8 mouse cellular contexts compared by ENCODE assay signal in genomic region chr16:16201991-16202390, GRCm38 (mm10). TPM values are rescaled to one million over a fixed set of nuclear protein-coding genes. Genes with fewer than 3 reads are reported as not detected.
DNase-seq lines count a peak whose midpoint lies in the region; ATAC-seq lines count a peak whose summit lies in the region.
"Not testable (repeated sequence)": the region's sequence is repeated elsewhere in the genome, so short reads cannot be mapped to it uniquely, and the experiment has no call there.

No protein-coding gene starts in this region.

- not testable (repeated sequence) for H3K9ac ChIP-seq in forebrain, embryonic 16.5 days (replicated peaks; ENCODE audit: low read depth, low read length); hindbrain, embryonic 16.5 days (ENCODE audit: low read depth, low read length)

- not testable (repeated sequence) for H3K36me3 ChIP-seq in forebrain, embryonic 16.5 days (ENCODE audit: control insufficient read depth, insufficient read depth); hindbrain, embryonic 16.5 days (ENCODE audit: control insufficient read depth, insufficient read depth, low read length)

- not testable (repeated sequence) for H3K4me1 ChIP-seq in forebrain, embryonic 16.5 days (replicated peaks; ENCODE audit: control insufficient read depth, insufficient read depth, low read length); hindbrain, embryonic 16.5 days (ENCODE audit: control insufficient read depth, insufficient read depth, low read depth, low read length)

- not testable (repeated sequence) for H3K9me3 ChIP-seq in forebrain, embryonic 16.5 days (ENCODE audit: control insufficient read depth, low read length); hindbrain, embryonic 16.5 days (ENCODE audit: control insufficient read depth, low read length)

- ATAC-seq in forebrain, embryonic 16.5 days = peak; percentile 80
- ATAC-seq in hindbrain, embryonic 16.5 days = peak; percentile 87

- peak; percentile 85 for DNase-seq in NIH3T3 (ENCODE audit: low read depth)
- DNase-seq in cerebellum, adult 9-11 months = peak; percentile 14
- DNase-seq in kidney, postnatal 36 days = peak; percentile 43 to 58
- peak; percentile 35 to 46 for DNase-seq in lung, adult 18-20 months
- peak; percentile 21 for DNase-seq in naive thymus-derived CD4-positive, alpha-beta T cell, adult 2 months (ENCODE audit: low read depth)
- DNase-seq in urinary bladder, postnatal 14 days (ENCODE audit: low spot score) = peak; percentile 28

- H3K4me3 ChIP-seq in forebrain, embryonic 16.5 days (replicated peaks; ENCODE audit: low read length); hindbrain, embryonic 16.5 days (ENCODE audit: low read length): not testable (repeated sequence)

- not testable (repeated sequence) for H3K27ac ChIP-seq in forebrain, embryonic 16.5 days (ENCODE audit: low read length); hindbrain, embryonic 16.5 days (ENCODE audit: low read depth, low read length)

- not testable (repeated sequence) for H3K4me2 ChIP-seq in forebrain, embryonic 16.5 days (ENCODE audit: low read length); hindbrain, embryonic 16.5 days (ENCODE audit: low read length)

- not testable (repeated sequence) for H3K27me3 ChIP-seq in forebrain, embryonic 16.5 days (replicated peaks; ENCODE audit: control insufficient read depth, insufficient read depth, low read length); hindbrain, embryonic 16.5 days (replicated peaks; ENCODE audit: control insufficient read depth, insufficient read depth, low read length)

- WGBS in forebrain, embryonic 16.5 days = 47% methylated on average over 8 of the region's 8 CpGs
- WGBS in hindbrain, embryonic 16.5 days = 36% methylated on average over 8 of the region's 8 CpGs

RNA-seq across cellular contexts. Expression of gene Pkp2, which starts 11.1 kb away (rescaled TPM):
- 0.75 and 1.0 TPM in 2 replicates for polyA plus RNA-seq in forebrain, embryonic 16.5 days (2015; fragmentation: Nextera tagmentation; extraction: Ambion mirVana)
- polyA plus RNA-seq in hindbrain, embryonic 16.5 days (2015; fragmentation: Nextera tagmentation; extraction: Ambion mirVana) = 1.6 and 1.8 TPM in 2 replicates

Comparison
In these comparisons a context has a peak if more than half of its experiments do, and no peak if none do; other contexts are left out.
1. DNase-seq: peak in every context shown above with its lines; median percentile 85 in NIH3T3; 50 in kidney, postnatal 36 days; 40 in lung, adult 18-20 months; 28 in urinary bladder, postnatal 14 days; 21 in naive thymus-derived CD4-positive, alpha-beta T cell, adult 2 months; 14 in cerebellum, adult 9-11 months.